Comparison of ENCODE assay signal across 8 mouse cellular contexts in genomic region chr19:53531416-53531815, GRCm38 (mm10). TPM values are rescaled to one million over a fixed set of nuclear protein-coding genes. Genes with fewer than 3 reads are reported as not detected.
DNase-seq lines count a peak whose midpoint lies in the region; ATAC-seq and TF ChIP-seq lines count a peak whose summit lies in the region.

No protein-coding gene starts in this region.

- H3K36me3 ChIP-seq in forebrain, embryonic 10.5 days (replicated peaks), result peaks cover 29% of the 10 kb centered on the region
- no peaks in the 10 kb centered on the region for H3K36me3 ChIP-seq in forebrain, embryonic 16.5 days (ENCODE audit: control insufficient read depth, insufficient read depth)
- H3K36me3 ChIP-seq in lung, embryonic 16.5 days (ENCODE audit: control insufficient read depth, insufficient read depth, low read length), result no peaks in the 10 kb centered on the region
- no peaks in the 10 kb centered on the region for H3K36me3 ChIP-seq in midbrain, embryonic 11.5 days (ENCODE audit: control insufficient read depth, insufficient read depth, low read length)

- H3K4me2 ChIP-seq in forebrain, embryonic 16.5 days (ENCODE audit: low read length), result no peak overlapping the region
- H3K4me2 ChIP-seq in lung, embryonic 16.5 days (ENCODE audit: low read depth, low read length), result peak overlapping the region; percentile 97; the same call in 1 of the 2 replicates
- no peak overlapping the region for H3K4me2 ChIP-seq in midbrain, embryonic 11.5 days

- WGBS in forebrain, embryonic 10.5 days, result 37% methylated on average over 10 of the region's 10 CpGs
- 47% methylated on average over 10 of the region's 10 CpGs for WGBS in forebrain, embryonic 16.5 days
- 50% methylated on average over 10 of the region's 10 CpGs for WGBS in lung, embryonic 16.5 days
- 46% methylated on average over 10 of the region's 10 CpGs for WGBS in olfactory bulb, adult 2 months
- 37% methylated on average over 10 of the region's 10 CpGs for WGBS in midbrain, embryonic 11.5 days

- H3K9me3 ChIP-seq in forebrain, embryonic 10.5 days, result peaks cover 1% of the 10 kb centered on the region; the same call in 1 of the 2 replicates
- no peaks in the 10 kb centered on the region for H3K9me3 ChIP-seq in forebrain, embryonic 16.5 days (ENCODE audit: control insufficient read depth, low read length)
- no peaks in the 10 kb centered on the region for H3K9me3 ChIP-seq in lung, embryonic 16.5 days (ENCODE audit: control insufficient read depth, low read length)
- H3K9me3 ChIP-seq in midbrain, embryonic 11.5 days (ENCODE audit: control insufficient read depth, low read length), result no peaks in the 10 kb centered on the region

- peaks cover 50% of the 10 kb centered on the region for H3K27me3 ChIP-seq in forebrain, embryonic 10.5 days (ENCODE audit: poor library complexity, severe bottlenecking)
- H3K27me3 ChIP-seq in forebrain, embryonic 16.5 days (replicated peaks; ENCODE audit: control insufficient read depth, insufficient read depth, low read length), result peaks cover 19% of the 10 kb centered on the region
- peaks cover 3% of the 10 kb centered on the region; the same call in 1 of the 2 replicates for H3K27me3 ChIP-seq in lung, embryonic 16.5 days (ENCODE audit: control insufficient read depth, insufficient read depth, low read depth, low read length)
- H3K27me3 ChIP-seq in midbrain, embryonic 11.5 days (ENCODE audit: control insufficient read depth, insufficient read depth, low read length), result peaks cover 23% of the 10 kb centered on the region

- H3K27ac ChIP-seq in forebrain, embryonic 10.5 days, result no peak overlapping the region
- H3K27ac ChIP-seq in forebrain, embryonic 16.5 days (ENCODE audit: low read length), result no peak overlapping the region
- no peak overlapping the region for H3K27ac ChIP-seq in lung, embryonic 16.5 days (ENCODE audit: low read length)
- peak overlapping the region; percentile 58 for H3K27ac ChIP-seq in olfactory bulb, adult 2 months (ENCODE audit: insufficient read depth, low read depth, low read length)
- H3K27ac ChIP-seq in midbrain, embryonic 11.5 days (ENCODE audit: low read depth, low read length), result no peak overlapping the region
- H3K27ac ChIP-seq in gastrocnemius, adult 2 months, result no peak overlapping the region

- peaks cover 66% of the 10 kb centered on the region for H3K4me1 ChIP-seq in forebrain, embryonic 10.5 days
- peaks cover 15% of the 10 kb centered on the region for H3K4me1 ChIP-seq in forebrain, embryonic 16.5 days (replicated peaks; ENCODE audit: control insufficient read depth, insufficient read depth, low read length)
- peaks cover 11% of the 10 kb centered on the region for H3K4me1 ChIP-seq in lung, embryonic 16.5 days (replicated peaks; ENCODE audit: control insufficient read depth, insufficient read depth, low read length)
- peaks cover 33% of the 10 kb centered on the region for H3K4me1 ChIP-seq in olfactory bulb, adult 2 months (ENCODE audit: control insufficient read depth, insufficient read depth, low read length)
- H3K4me1 ChIP-seq in midbrain, embryonic 11.5 days (ENCODE audit: control insufficient read depth, insufficient read depth, low read length), result peaks cover 21% of the 10 kb centered on the region

- peak overlapping the region; percentile 68 for H3K4me3 ChIP-seq in forebrain, embryonic 10.5 days
- H3K4me3 ChIP-seq in forebrain, embryonic 16.5 days (replicated peaks; ENCODE audit: low read length), result no peak overlapping the region
- peak overlapping the region; percentile 80 for H3K4me3 ChIP-seq in lung, embryonic 16.5 days (ENCODE audit: low read length)
- H3K4me3 ChIP-seq in olfactory bulb, adult 2 months (ENCODE audit: insufficient read depth, low read depth, low read length), result peak overlapping the region; percentile 53
- no peak overlapping the region for H3K4me3 ChIP-seq in midbrain, embryonic 11.5 days (ENCODE audit: low read depth, low read length)
- no peak overlapping the region for H3K4me3 ChIP-seq in gastrocnemius, adult 2 months

- ATAC-seq in forebrain, embryonic 16.5 days, result no peak
- ATAC-seq in lung, embryonic 16.5 days (ENCODE audit: low read depth), result no peak
- no peak for ATAC-seq in midbrain, embryonic 11.5 days (ENCODE audit: low FRiP score)

- intact Hi-C loops in gastrocnemius, adult 2 months (cut with DNase I), result no loop called here

- H3K9ac ChIP-seq in forebrain, embryonic 16.5 days (replicated peaks; ENCODE audit: low read depth, low read length), result no peak overlapping the region
- H3K9ac ChIP-seq in lung, embryonic 16.5 days (ENCODE audit: low read length), result no peak overlapping the region
- H3K9ac ChIP-seq in midbrain, embryonic 11.5 days (ENCODE audit: low read length), result no peak overlapping the region

- no peak for DNase-seq in forebrain, embryonic 10.5 days (ENCODE audit: extremely low spot score, low spot score)
- DNase-seq in lung, postnatal 14 days, result no peak
- DNase-seq in cerebellum, postnatal 14 days, result peak; percentile 61 to 65
- DNase-seq in midbrain, embryonic 11.5 days (ENCODE audit: low spot score, missing footprints), result no peak
- DNase-seq in gastrocnemius, adult 2 months, result no peak

- no peak for TF ChIP-seq CTCF in olfactory bulb, adult 2 months (IDR thresholded peaks at IDR 0.05; ENCODE audit: insufficient read depth, low read depth, low read length)
- no peak for TF ChIP-seq CTCF in gastrocnemius, adult 2 months (IDR thresholded peaks at IDR 0.05)

- TF ChIP-seq POLR2A in olfactory bulb, adult 2 months (IDR thresholded peaks at IDR 0.05; ENCODE audit: insufficient read depth, low read depth, low read length), result no peak

RNA-seq across cellular contexts. Expression of gene Dusp5, which starts 2.5 kb away (rescaled TPM):
- 9.0 and 9.2 TPM in 2 replicates for polyA plus RNA-seq in forebrain, embryonic 10.5 days (2016; fragmentation: Nextera tagmentation; extraction: Ambion mirVana)
- polyA plus RNA-seq in forebrain, embryonic 16.5 days (2015; fragmentation: Nextera tagmentation; extraction: Ambion mirVana), result 2.4 and 3.9 TPM in 2 replicates
- polyA plus RNA-seq in lung, embryonic 16.5 days (2015; fragmentation: Nextera tagmentation; extraction: Ambion mirVana), result 6.9 TPM in 2 replicates
- not detected in 2 replicates for polyA plus RNA-seq in olfactory bulb, adult 2 months (2012; ENCODE audit: insufficient read depth, insufficient read length, low replicate concordance, missing spikeins)
- 1.9 and 2.9 TPM in 2 replicates for polyA plus RNA-seq in midbrain, embryonic 11.5 days (2014; fragmentation: Nextera tagmentation; extraction: Ambion mirVana)
- total RNA-seq in gastrocnemius, adult 2 months (2021), result 1 to 10 TPM in 1 of 2 experiments, under 1 TPM in 1; 0.86 to 1.2 TPM

RNA-seq across cellular contexts. Expression of gene Nutf2-ps1, which starts 57.5 kb away (rescaled TPM):
- 635 and 662 TPM in 2 replicates for polyA plus RNA-seq in forebrain, embryonic 10.5 days (2016; fragmentation: Nextera tagmentation; extraction: Ambion mirVana)
- 266 and 275 TPM in 2 replicates for polyA plus RNA-seq in forebrain, embryonic 16.5 days (2015; fragmentation: Nextera tagmentation; extraction: Ambion mirVana)
- 356 and 368 TPM in 2 replicates for polyA plus RNA-seq in lung, embryonic 16.5 days (2015; fragmentation: Nextera tagmentation; extraction: Ambion mirVana)
- not detected in 2 replicates for polyA plus RNA-seq in olfactory bulb, adult 2 months (2012; ENCODE audit: insufficient read depth, insufficient read length, low replicate concordance, missing spikeins)
- polyA plus RNA-seq in midbrain, embryonic 11.5 days (2014; fragmentation: Nextera tagmentation; extraction: Ambion mirVana), result 516 and 544 TPM in 2 replicates
- 10 to 100 TPM; 67.8 to 83.3 TPM for total RNA-seq in gastrocnemius, adult 2 months (2021)

Comparison
In these comparisons a context has a peak if more than half of its experiments do, and no peak if none do; other contexts are left out.
1. H3K4me3 ChIP-seq: peak in forebrain, embryonic 10.5 days (single experiment), lung, embryonic 16.5 days (single experiment) and olfactory bulb, adult 2 months (single experiment); none in forebrain, embryonic 16.5 days (single experiment), midbrain, embryonic 11.5 days (single experiment) and gastrocnemius, adult 2 months (single experiment).
2. DNase-seq: peak in cerebellum, postnatal 14 days (2 of 2); none in forebrain, embryonic 10.5 days (single experiment), lung, postnatal 14 days (single experiment), midbrain, embryonic 11.5 days (single experiment) and gastrocnemius, adult 2 months (single experiment).